Mouse (Mus musculus) kidney, postnatal 25 days (tissue): ENCODE data around the gene Tff2.

Source experiments
- DNase-seq, 2 experiments: peaks; one replicate each; pipeline ENCODE4 v3.0.0; 2021; ENCODE audit warnings: mixed read lengths in 2 of 2

The Tff2 gene

GRCm38 (mm10) chr17:31144040-31145037, at the start of gene Tff2:
Tff2 (minus strand) TSS chr17:31144282.
- peak; percentile 33 to 54 for DNase-seq

DNA sequence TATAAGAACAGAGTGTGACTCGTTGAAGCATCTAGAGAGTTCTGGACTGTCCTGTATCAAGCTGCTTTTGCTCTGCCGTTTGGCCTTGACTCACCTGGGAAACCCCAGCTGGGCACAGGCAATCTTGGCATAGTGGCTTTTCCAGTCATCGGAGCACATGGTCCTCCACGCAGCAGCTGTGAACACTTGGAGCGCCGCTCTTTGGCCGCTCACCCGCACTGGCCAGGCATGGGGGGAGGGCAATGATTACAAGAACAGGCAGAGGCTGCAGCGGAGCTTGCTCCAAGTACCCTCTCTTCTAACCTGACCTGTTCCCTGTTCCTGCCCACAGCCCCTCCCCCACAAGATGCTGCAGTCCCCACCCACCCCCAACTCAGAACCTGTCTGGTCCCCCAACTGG, 49.3 kb upstream of the Tff2 start:
- no peak for DNase-seq

DNA sequence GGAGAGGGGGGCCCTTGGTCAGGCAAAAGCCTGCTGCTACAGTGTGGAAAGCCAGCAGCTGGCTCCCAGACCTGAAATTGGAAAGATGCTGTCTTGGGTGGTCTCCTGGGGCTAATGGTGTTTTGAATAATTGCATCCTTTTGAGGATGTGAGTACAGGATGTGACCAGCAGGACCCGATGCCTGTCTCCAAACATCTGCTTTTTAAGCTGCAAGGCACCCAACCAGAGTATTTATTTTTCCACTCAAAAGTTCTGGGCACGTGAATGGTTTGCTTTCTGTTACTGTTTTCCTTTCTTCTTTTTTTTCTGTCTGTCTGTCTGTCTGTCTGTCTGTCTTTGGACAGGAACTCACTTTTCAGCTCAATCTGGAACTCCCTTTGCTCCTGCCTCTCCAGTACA, 48.6 kb upstream of the Tff2 start:
- DNase-seq = no peak

GRCm38 (mm10) chr17:31191825-31192224, 47.7 kb upstream of the Tff2 start:
- no peak for DNase-seq

- DNase-seq = peak; percentile 84 to 85
Observed at GRCm38 (mm10) chr17:31187370-31187769, 43.3 kb upstream of the Tff2 start.

GRCm38 (mm10) chr17:31184269-31184990, 40.3 kb upstream of the Tff2 start:
- DNase-seq = peak; percentile 27 to 58

DNA sequence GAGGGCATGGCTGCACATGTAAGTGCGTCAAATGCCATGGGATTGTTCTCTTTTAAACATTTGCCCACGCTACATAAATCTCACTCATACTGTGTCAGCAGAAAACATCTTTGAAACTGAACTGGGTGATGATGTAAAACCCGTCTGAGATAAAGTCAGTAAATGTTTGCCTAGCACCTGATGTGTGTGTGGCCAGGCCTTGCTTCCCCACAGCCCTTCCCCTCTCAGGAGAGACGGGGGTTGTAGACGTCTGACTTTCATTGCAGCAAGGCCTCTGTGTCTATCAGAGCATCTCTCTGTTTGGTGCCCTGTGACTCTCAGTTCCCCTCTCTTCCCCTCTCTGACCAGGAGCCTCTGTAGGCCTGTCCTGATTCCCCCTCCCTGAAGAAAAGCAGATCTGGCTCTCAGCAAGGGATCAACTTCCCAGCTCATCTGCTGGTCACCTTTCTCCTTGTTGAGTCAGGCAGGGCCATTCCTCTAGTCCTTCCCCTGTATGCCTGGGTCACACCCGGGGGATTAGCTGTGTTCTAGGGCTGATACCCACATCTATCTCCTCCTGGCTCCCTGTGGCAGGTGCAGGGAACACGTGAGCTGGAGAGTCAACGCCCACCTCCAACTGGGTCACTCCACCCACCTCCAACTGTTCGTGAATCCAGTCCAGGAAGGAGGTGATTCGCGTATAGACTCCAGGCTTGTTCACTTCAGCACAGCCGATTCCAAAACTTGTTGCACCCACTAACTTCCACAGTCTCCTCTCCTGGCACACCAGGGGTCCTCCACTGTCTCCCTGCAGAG, 39.3 kb upstream of the Tff2 start:
- DNase-seq = no peak

- no peak for DNase-seq
Observed at GRCm38 (mm10) chr17:31181490-31181889, 37.4 kb upstream of the Tff2 start.

DNA sequence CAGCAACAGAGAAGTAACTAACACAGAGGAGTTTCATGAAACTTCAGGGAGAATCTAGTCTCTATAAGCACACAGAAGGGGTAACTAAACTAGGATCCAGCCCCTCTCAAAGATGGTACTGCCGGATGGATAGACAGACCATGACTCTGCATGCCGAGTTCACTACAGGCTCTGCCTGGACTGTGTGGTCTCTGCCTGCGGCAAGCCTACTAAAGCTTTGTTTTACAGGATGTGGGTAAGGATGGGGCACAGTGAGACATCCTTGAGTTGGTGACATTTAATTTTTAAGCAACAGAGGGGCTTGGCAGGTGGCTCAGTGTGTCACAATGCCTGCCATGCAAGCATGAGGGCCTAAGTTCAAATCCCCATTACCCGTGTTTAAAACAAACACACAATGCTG, 32.2 kb upstream of the Tff2 start:
- DNase-seq = no peak

DNA sequence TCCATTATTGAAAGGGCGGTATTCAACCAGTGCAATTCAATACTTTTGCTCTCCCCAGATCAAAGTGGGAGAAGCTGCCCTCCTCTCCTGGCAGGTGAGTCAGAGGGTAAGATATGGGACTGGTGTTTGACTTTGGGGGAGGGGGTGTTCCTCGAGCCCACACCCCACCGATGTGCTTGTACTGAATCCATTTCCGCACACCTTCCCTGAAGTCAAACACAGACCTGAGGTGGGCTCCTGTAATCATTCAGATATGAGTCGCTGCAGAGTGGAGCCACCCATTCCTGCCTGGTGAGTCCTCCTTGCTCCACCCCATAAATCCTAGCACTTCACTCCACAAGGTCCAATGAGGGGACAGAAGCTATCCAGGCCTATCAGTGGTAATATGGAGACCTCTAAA, 25.7 kb upstream of the Tff2 start:
- DNase-seq = no peak

GRCm38 (mm10) chr17:31165127-31165526, 21.0 kb upstream of the Tff2 start, which contains the start of gene Tff1:
Tff1 (minus strand) TSS chr17:31165277.
- no peak for DNase-seq

- DNase-seq = no peak
Observed at GRCm38 (mm10) chr17:31163821-31164220, 19.7 kb upstream of the Tff2 start.

GRCm38 (mm10) chr17:31162607-31163006, 18.5 kb upstream of the Tff2 start:
- peak; percentile 18 to 48 for DNase-seq

GRCm38 (mm10) chr17:31160291-31160690, 16.2 kb upstream of the Tff2 start:
- peak in 1 of 2 experiments; percentile 35 for DNase-seq

DNA sequence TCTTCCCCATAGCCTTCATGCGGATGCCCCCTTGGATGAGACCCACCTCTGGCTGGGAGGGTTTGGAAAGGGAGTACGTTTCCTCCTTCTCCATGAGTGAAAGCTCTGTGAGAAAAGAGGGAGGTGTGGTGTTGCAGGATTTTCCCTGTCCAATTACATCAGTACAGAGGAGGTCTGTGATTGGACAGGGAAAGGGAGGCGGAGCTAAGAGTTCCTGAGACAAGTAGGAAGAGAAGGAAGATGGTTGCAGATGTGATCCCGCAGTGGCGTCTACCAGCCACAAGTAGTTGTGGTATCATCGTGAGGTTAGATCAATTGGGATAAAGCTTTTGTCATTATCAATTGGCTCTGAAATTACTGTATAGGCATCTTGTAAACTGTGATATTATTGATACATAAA, 13.8 kb upstream of the Tff2 start:
- DNase-seq = no peak

- no peak for DNase-seq
Observed at GRCm38 (mm10) chr17:31153785-31154184, 9.7 kb upstream of the Tff2 start.

- DNase-seq = no peak
Observed at GRCm38 (mm10) chr17:31152966-31153499, 9.0 kb upstream of the Tff2 start.

DNA sequence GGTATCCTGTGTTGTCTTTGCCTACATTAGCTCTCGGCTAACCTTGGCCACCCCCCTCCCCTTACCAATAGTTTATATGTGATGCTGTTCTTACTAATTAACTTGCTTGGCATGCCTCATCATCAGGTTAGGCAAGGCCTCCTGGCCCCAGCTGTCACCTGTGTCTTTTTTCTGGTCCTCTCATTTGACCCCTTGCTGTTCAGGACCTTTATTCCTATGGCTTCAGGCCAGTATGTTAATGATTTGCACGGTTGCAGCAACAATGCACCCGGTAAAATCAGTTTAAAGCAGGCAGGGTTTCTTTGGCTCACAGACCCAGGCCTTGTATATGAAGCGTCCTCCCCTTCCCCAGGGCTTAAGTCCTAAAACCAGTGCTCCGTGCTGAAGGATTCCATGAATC, 8.4 kb upstream of the Tff2 start:
- peak; percentile 74 to 85 for DNase-seq

DNA sequence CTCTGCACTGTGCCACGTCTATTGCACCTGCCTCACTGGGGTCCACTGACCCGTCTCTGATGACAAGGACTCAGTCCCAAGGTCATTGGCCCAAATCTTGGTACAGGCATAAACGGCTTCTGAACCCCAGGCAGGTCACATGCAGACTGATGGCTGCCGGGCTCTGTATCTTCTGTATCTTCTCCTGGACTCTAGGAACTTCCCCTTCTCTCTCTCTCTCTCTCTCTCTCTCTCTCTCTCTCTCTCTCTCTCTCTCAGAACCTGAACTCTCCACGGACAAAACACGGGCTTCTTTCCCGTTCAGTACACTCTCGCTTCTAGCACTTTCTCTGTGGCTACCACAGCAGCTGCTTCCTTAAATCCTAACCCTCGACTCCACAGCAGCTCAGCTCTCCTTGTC, 1.9 kb upstream of the Tff2 start:
- no peak for DNase-seq

- DNase-seq = no peak
Observed at GRCm38 (mm10) chr17:31142116-31142515, 2.0 kb downstream of the Tff2 start.

- DNase-seq = peak; percentile 70 to 71
Observed at GRCm38 (mm10) chr17:31138398-31138797, 5.7 kb downstream of the Tff2 start.

GRCm38 (mm10) chr17:31136821-31137220, 7.3 kb downstream of the Tff2 start:
- no peak for DNase-seq

DNA sequence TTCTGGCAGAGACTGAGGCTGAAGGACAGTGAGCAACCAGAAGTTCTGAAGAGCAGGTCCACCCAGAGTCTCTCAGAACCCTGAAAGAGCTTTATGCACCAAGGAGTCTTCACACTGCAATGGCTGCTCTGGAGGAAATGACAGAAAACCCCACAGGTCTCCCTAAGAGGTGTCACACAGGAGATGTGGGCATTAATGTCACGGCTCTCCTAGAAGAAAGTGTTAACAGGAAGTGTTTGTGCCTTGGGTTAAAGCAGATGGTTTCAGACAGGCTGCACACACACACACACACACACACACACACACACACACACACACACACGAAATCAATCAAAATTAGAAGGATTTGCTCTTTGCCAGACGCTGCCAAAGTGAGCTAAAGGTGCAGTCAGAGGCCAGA, 7.8 kb downstream of the Tff2 start:
- DNase-seq = no peak
